Mouse (Mus musculus) lung, postnatal 0 days (tissue): ENCODE data around the gene Kcne1l. TPM values are rescaled to one million over a fixed set of nuclear protein-coding genes. Genes with fewer than 3 reads are reported as not detected.

Source experiments
- ATAC-seq: fragments of 200-750 bp; cut with Nextera tagmentation; 2 replicates; pipeline ENCODE4 v1.8.0; 2017; ENCODE audit warnings: moderate library complexity
- DNase-seq: peaks from one replicate; pipeline ENCODE4 v3.0.0-alpha.2; 2016; ENCODE audit warnings: low spot score
- H3K27ac ChIP-seq: fragments of 300-500 bp; sonication (generic); 2 replicates; pipeline ENCODE4 v1.5.1; 2014; ENCODE audit warnings: antibody characterized with exemption, mild to moderate bottlenecking, low read length, mixed read lengths
- H3K27me3 ChIP-seq: fragments of 300-500 bp; sonication (generic); replicated peaks from 2 replicates; pipeline ENCODE4 v1.6.1; 2014; ENCODE audit warnings: low read length, mixed read lengths; ENCODE audit not compliant: insufficient read depth
- H3K36me3 ChIP-seq: fragments of 300-500 bp; sonication (generic); 2 replicates; pipeline ENCODE4 v1.6.1; 2014; ENCODE audit warnings: low read length, mixed read lengths; ENCODE audit not compliant: insufficient read depth
- H3K4me1 ChIP-seq: fragments of 300-500 bp; sonication (generic); 2 replicates; pipeline ENCODE4 v1.6.1; 2014; ENCODE audit warnings: antibody characterized with exemption, low read depth, low read length, mixed read lengths; ENCODE audit not compliant: insufficient read depth
- H3K4me2 ChIP-seq: fragments of 300-500 bp; sonication (generic); replicated peaks from 2 replicates; pipeline ENCODE4 v1.6.1; 2014; ENCODE audit warnings: low read depth, mild to moderate bottlenecking, low read length, moderate library complexity, mixed read lengths
- H3K4me3 ChIP-seq: fragments of 300-500 bp; sonication (generic); 2 replicates; pipeline ENCODE4 v1.5.1; 2014; ENCODE audit warnings: low read depth, low read length
- H3K9ac ChIP-seq: fragments of 300-500 bp; sonication (generic); replicated peaks from 2 replicates; pipeline ENCODE4 v1.6.1; 2014; ENCODE audit warnings: low read depth, mild to moderate bottlenecking
- H3K9me3 ChIP-seq: fragments of 300-500 bp; sonication (generic); 2 replicates; pipeline ENCODE4 v1.6.1; 2016; ENCODE audit warnings: low read length, mixed read lengths
- CTCF ChIP-seq: IDR thresholded peaks from 2 replicates; pipeline ENCODE4 v1.5.1; 2016; ENCODE audit warnings: antibody characterized with exemption, mild to moderate bottlenecking
- EP300 ChIP-seq: IDR thresholded peaks from 2 replicates; pipeline ENCODE4 v1.6.1; 2016; ENCODE audit warnings: antibody characterized with exemption, mild to moderate bottlenecking, control low read depth
- WGBS: fragments of 180-500 bp; shearing (Covaris S2); extraction: QIAGEN DNeasy Blood & Tissue Kit; methylation state at CpG from one replicate; pipeline ENCODE4 v1.1.7; 2014; 5-methylcytosine and 5-hydroxymethylcytosine counted together
- polyA plus RNA-seq: library from polyadenylated mRNA; unstranded; fragments of >200 nt; fragmentation: Nextera tagmentation; extraction: Ambion mirVana; gene quantifications from 2 replicates; pipeline ENCODE4 v1.2.1, GENCODE M21; 2015

Kcne1l gene
- polyA plus RNA-seq, 1 experiment from 2014 or later = 3.0 TPM

DNA sequence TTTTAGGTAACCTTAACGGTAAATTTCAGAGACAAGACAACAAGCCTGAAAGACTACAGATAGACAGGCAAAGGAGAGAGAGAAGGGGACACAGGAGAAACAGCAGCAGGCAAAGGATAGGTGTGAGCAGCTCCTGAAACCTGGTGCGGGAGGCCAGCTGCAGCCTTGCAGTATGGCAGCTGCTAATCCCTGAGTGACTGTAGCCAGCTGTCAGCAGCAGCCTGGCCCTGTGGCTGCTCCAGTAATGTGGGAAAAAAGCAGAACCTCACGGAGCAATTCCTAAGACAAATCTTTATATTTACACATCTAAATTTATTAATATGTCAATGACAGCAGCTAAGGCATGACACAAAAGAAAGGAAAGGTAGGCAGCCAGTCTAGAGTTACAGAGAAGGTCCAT is 29.5 kb downstream of the Kcne1l start:
- no peak overlapping the region for H3K27ac ChIP-seq
- ATAC-seq = no peak
- TF ChIP-seq CTCF (no peak), EP300 (no peak)
- no peaks in the 10 kb centered on the region for H3K9me3 ChIP-seq
- H3K4me1 ChIP-seq = no peaks in the 10 kb centered on the region
- no peak overlapping the region for H3K4me3 ChIP-seq
- DNase-seq = no peak
- H3K9ac ChIP-seq = no peak overlapping the region
- no peaks in the 10 kb centered on the region for H3K36me3 ChIP-seq
- WGBS = 40% methylated on average over 3 of the region's 3 CpGs
- no peak overlapping the region for H3K4me2 ChIP-seq
- no peaks in the 10 kb centered on the region for H3K27me3 ChIP-seq

DNA sequence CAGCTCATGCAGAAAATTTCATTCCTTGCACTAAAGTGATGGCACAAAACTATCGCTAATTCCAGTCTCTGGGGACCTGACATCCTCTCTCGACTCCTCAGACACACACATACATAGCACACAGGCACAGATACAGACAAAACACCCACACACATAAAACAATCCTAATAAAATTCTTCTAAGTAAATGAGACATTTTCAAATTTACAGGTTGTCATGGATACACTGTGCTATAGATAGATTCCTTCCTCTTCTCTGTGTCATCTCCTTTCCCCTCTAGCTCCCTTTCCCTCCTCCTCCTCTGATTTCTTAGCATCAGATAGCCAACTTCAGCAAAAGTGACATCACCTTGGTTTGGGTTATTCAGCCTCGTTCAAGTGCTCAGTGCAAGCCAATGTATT is 30.1 kb downstream of the Kcne1l start:
- Histone ChIP-seq H3K4me2 (no peak overlapping the region), H3K27me3 (no peaks in the 10 kb centered on the region), H3K36me3 (no peaks in the 10 kb centered on the region), H3K9me3 (no peaks in the 10 kb centered on the region), H3K4me1 (no peaks in the 10 kb centered on the region), H3K4me3 (no peak overlapping the region), H3K27ac (no peak overlapping the region), H3K9ac (no peak overlapping the region)
- DNase-seq = no peak
- TF ChIP-seq EP300 (no peak), CTCF (no peak)
- 43% methylated on average over 3 of the region's 3 CpGs for WGBS
- no peak for ATAC-seq

Other genes with a start within 250 kb of the Kcne1l start
- gene Gucy2f, start 109.4 kb downstream of the Kcne1l start, polyA plus RNA-seq = not detected in 2 replicates
- 13.8 and 14.7 TPM in 2 replicates for gene Nxt2, start 79.5 kb downstream of the Kcne1l start, polyA plus RNA-seq
- 46.0 and 61.6 TPM in 2 replicates for gene Acsl4, start 84.2 kb upstream of the Kcne1l start, polyA plus RNA-seq